Comparison of ENCODE assay signal across 8 mouse cellular contexts in the genomic region with DNA sequence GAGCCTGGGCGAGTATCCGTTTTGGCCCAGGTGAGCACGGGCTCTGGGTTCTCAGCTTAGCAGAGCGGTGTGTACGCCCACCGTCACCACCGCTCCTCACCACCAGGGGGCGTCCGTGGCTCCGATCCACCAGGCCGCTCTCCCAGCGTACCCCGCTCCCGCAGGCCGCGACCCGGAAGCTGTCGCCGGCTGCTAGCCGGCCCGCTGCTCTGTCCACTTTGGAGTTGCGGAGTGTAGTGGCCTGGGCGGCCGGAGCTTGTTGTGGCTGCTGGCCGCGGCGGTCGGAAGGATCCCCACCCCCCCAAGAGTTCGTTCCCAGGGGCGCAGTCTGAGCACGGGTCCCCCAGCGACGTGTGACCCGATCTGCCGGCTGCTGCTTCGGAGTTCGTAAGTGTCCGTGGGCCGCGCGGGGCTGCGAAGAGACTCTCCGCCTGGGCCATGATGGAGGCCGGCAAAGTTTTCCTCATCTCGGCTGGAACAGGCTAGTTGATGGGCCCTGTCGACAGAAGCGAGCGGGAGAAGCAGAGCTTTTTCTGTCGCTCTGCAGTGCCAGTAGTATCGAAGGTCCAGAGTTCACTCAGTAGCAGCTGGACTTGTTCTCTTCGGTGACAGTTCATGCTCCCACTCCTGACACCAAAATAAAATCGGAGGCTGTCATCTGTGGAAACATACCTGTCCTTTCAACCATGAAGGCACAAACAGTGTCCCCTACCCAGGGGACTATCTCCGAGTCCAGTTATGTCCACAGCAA. TPM values are rescaled to one million over a fixed set of nuclear protein-coding genes. Genes with fewer than 3 reads are reported as not detected.
A peak's percentile ranks its signal among the peaks of the same experiment; 100 is the strongest.
DNase-seq lines count a peak whose midpoint lies in the region; ATAC-seq and TF ChIP-seq lines count a peak whose summit lies in the region.

A gene (plus strand): TSS at position 227 of the 751 bp plus-strand sequence.

- TF ChIP-seq RAD21 in CH12.LX (IDR thresholded peaks at IDR 0.05; ENCODE audit: low read depth, low read length), result peak; percentile 17

- peak within 1 kb of the TSS; percentile 67 for H3K9ac ChIP-seq in CH12.LX (ENCODE audit: insufficient read depth, low read depth)
- H3K9ac ChIP-seq in forebrain, embryonic 12.5 days, result peak within 1 kb of the TSS; percentile 77
- peak within 1 kb of the TSS; percentile 90 for H3K9ac ChIP-seq in heart, postnatal 0 days (replicated peaks; ENCODE audit: low read depth, low read length)
- H3K9ac ChIP-seq in liver, embryonic 16.5 days (ENCODE audit: low read depth, low read length), result peak within 1 kb of the TSS; percentile 83
- H3K9ac ChIP-seq in neural tube, embryonic 13.5 days, result peak within 1 kb of the TSS; percentile 89

- no peak within 1 kb of the TSS for H3K27ac ChIP-seq in CH12.LX (ENCODE audit: insufficient read depth, low read depth)
- no peak within 1 kb of the TSS for H3K27ac ChIP-seq in forebrain, embryonic 12.5 days
- peak within 1 kb of the TSS; percentile 68 for H3K27ac ChIP-seq in heart, postnatal 0 days (ENCODE audit: low read depth)
- no peak within 1 kb of the TSS for H3K27ac ChIP-seq in liver, embryonic 16.5 days (ENCODE audit: low read length)
- peak within 1 kb of the TSS; percentile 42; the same call in 1 of the 2 replicates for H3K27ac ChIP-seq in neural tube, embryonic 13.5 days (replicated peaks)
- H3K27ac ChIP-seq in testis, adult 2 months (ENCODE audit: control insufficient read depth, insufficient read depth, low read depth, low read length), result peak within 1 kb of the TSS; percentile 81

- WGBS in forebrain, embryonic 12.5 days, result 3% methylated on average over 53 of the region's 53 CpGs
- WGBS in heart, postnatal 0 days, result 2% methylated on average over 53 of the region's 53 CpGs
- 2% methylated on average over 53 of the region's 53 CpGs for WGBS in liver, embryonic 16.5 days (ENCODE audit: insufficient replicate concordance)
- WGBS in neural tube, embryonic 13.5 days, result 3% methylated on average over 53 of the region's 53 CpGs

- H3K79me2 ChIP-seq in CH12.LX (replicated peaks; ENCODE audit: control insufficient read depth, extremely low read depth, insufficient read depth, poor library complexity, severe bottlenecking), result peaks cover 6% of the 10 kb centered on the region

- peak; percentile 95 for ATAC-seq in forebrain, embryonic 12.5 days (ENCODE audit: low FRiP score)
- ATAC-seq in heart, postnatal 0 days (ENCODE audit: insufficient read depth, low read depth), result peak; percentile 96
- peak; percentile 91 for ATAC-seq in liver, embryonic 16.5 days (ENCODE audit: low read depth)
- ATAC-seq in neural tube, embryonic 13.5 days (ENCODE audit: low read depth), result peak; percentile 96

- peak within 1 kb of the TSS; percentile 69 to 86 (median 79) for H3K4me3 ChIP-seq in CH12.LX (replicated peaks in 1 of 3; ENCODE audit: low read depth in 2 of 3, low read length in 2 of 3, poor library complexity in 1 of 3)
- H3K4me3 ChIP-seq in forebrain, embryonic 12.5 days (replicated peaks), result peak within 1 kb of the TSS; percentile 69
- peak within 1 kb of the TSS; percentile 78 for H3K4me3 ChIP-seq in heart, postnatal 0 days (ENCODE audit: low read depth, low read length)
- peak within 1 kb of the TSS; percentile 78 for H3K4me3 ChIP-seq in liver, embryonic 16.5 days (ENCODE audit: low read depth, low read length)
- peak within 1 kb of the TSS; percentile 78 for H3K4me3 ChIP-seq in neural tube, embryonic 13.5 days
- peak within 1 kb of the TSS; percentile 97 for H3K4me3 ChIP-seq in testis, adult 2 months (ENCODE audit: control insufficient read depth, low read depth, low read length)

- H3K36me3 ChIP-seq in CH12.LX (replicated peaks in 1 of 2; ENCODE audit: control insufficient read depth in 1 of 2, insufficient read depth in 1 of 2, low read length in 1 of 2), result peaks cover 0 to 1% of the 10 kb centered on the region in 2 experiments
- H3K36me3 ChIP-seq in forebrain, embryonic 12.5 days (replicated peaks), result peaks cover 2% of the 10 kb centered on the region; the same call in 1 of the 2 replicates
- H3K36me3 ChIP-seq in heart, postnatal 0 days (replicated peaks; ENCODE audit: control insufficient read depth, insufficient read depth, low read length), result peaks cover 7% of the 10 kb centered on the region
- H3K36me3 ChIP-seq in liver, embryonic 16.5 days (ENCODE audit: control insufficient read depth, insufficient read depth), result no peaks in the 10 kb centered on the region
- 0 out of 2 replicates have a peak, but pooled peaks cover 2% of the 10 kb centered on the region for H3K36me3 ChIP-seq in neural tube, embryonic 13.5 days
- peaks cover 2% of the 10 kb centered on the region for H3K36me3 ChIP-seq in testis, adult 2 months (ENCODE audit: control insufficient read depth, insufficient read depth, low read length)

- dilution Hi-C loops in CH12.LX (cut with MboI; ENCODE audit: extremely low pct_ligation_motif_present, extremely low pct_unique_long_range_greater_than_20kb, low sequenced_read_pairs), result no loop called here

- H3K9me3 ChIP-seq in CH12.LX (replicated peaks; ENCODE audit: low read length), result no peaks in the 10 kb centered on the region
- no peaks in the 10 kb centered on the region for H3K9me3 ChIP-seq in forebrain, embryonic 12.5 days
- H3K9me3 ChIP-seq in heart, postnatal 0 days (replicated peaks; ENCODE audit: control insufficient read depth, low read length), result no peaks in the 10 kb centered on the region
- no peaks in the 10 kb centered on the region for H3K9me3 ChIP-seq in liver, embryonic 16.5 days (replicated peaks; ENCODE audit: control insufficient read depth, low read length)
- H3K9me3 ChIP-seq in neural tube, embryonic 13.5 days, result no peaks in the 10 kb centered on the region

- no peaks in the 10 kb centered on the region for H3K27me3 ChIP-seq in CH12.LX (replicated peaks)
- H3K27me3 ChIP-seq in forebrain, embryonic 12.5 days, result no peaks in the 10 kb centered on the region
- no peaks in the 10 kb centered on the region for H3K27me3 ChIP-seq in heart, postnatal 0 days (ENCODE audit: control insufficient read depth, insufficient read depth, low read length)
- H3K27me3 ChIP-seq in liver, embryonic 16.5 days (ENCODE audit: control insufficient read depth, insufficient read depth, low read depth, low read length), result no peaks in the 10 kb centered on the region
- H3K27me3 ChIP-seq in neural tube, embryonic 13.5 days, result no peaks in the 10 kb centered on the region
- no peaks in the 10 kb centered on the region for H3K27me3 ChIP-seq in testis, adult 2 months (ENCODE audit: control insufficient read depth, insufficient read depth, low read length)

- H3K4me2 ChIP-seq in CH12.LX (ENCODE audit: insufficient read depth, low read depth, poor library complexity, severe bottlenecking), result peak within 1 kb of the TSS; percentile 77
- H3K4me2 ChIP-seq in forebrain, embryonic 12.5 days, result peak within 1 kb of the TSS; percentile 74
- H3K4me2 ChIP-seq in heart, postnatal 0 days (ENCODE audit: low read depth, low read length), result peak within 1 kb of the TSS; percentile 85
- peak within 1 kb of the TSS; percentile 75 for H3K4me2 ChIP-seq in liver, embryonic 16.5 days (ENCODE audit: low read depth, low read length)
- peak within 1 kb of the TSS; percentile 79 for H3K4me2 ChIP-seq in neural tube, embryonic 13.5 days

- peak; percentile 48 to 81 for TF ChIP-seq CTCF in CH12.LX (conservative IDR thresholded peaks at IDR 0.05 in 1 of 2, IDR thresholded peaks at IDR 0.05 in 1 of 2; ENCODE audit: low read depth in 2 of 2, low read length in 2 of 2)
- TF ChIP-seq CTCF in heart, postnatal 0 days (IDR thresholded peaks at IDR 0.05; ENCODE audit: low read depth), result peak; percentile 91
- TF ChIP-seq CTCF in testis, adult 2 months (IDR thresholded peaks at IDR 0.05; ENCODE audit: control insufficient read depth, insufficient read depth, insufficient replicate concordance, low read depth, low read length), result peak; percentile 99

- DNase-seq in CH12.LX (ENCODE audit: extremely low read depth), result peak; percentile 83
- DNase-seq in c-Kit-positive CD71-positive TER-119-negative erythroid progenitor cells, embryonic 14.5 days (ENCODE audit: low read depth), result peak; percentile 69
- DNase-seq in heart, postnatal 0 days (ENCODE audit: low spot score), result peak; percentile 86
- DNase-seq in kidney, postnatal 4 days, result peak; percentile 97

- peak; percentile 86 for TF ChIP-seq POLR2A in CH12.LX (IDR thresholded peaks at IDR 0.05; ENCODE audit: low read depth, low read length)
- TF ChIP-seq POLR2A in testis, adult 2 months (IDR thresholded peaks at IDR 0.05; ENCODE audit: control insufficient read depth, low read depth, low read length), result peak; percentile 88

- peaks cover 4 to 36% of the 10 kb centered on the region in 2 experiments; a peak in 3 of 4 replicates for H3K4me1 ChIP-seq in CH12.LX (ENCODE audit: control insufficient read depth in 1 of 2, insufficient read depth in 2 of 2)
- peaks cover 36% of the 10 kb centered on the region for H3K4me1 ChIP-seq in forebrain, embryonic 12.5 days
- H3K4me1 ChIP-seq in heart, postnatal 0 days (ENCODE audit: control insufficient read depth, insufficient read depth), result peaks cover 31% of the 10 kb centered on the region
- peaks cover 6% of the 10 kb centered on the region for H3K4me1 ChIP-seq in liver, embryonic 16.5 days (ENCODE audit: control insufficient read depth, low read depth, low read length)
- H3K4me1 ChIP-seq in neural tube, embryonic 13.5 days (replicated peaks), result peaks cover 43% of the 10 kb centered on the region
- H3K4me1 ChIP-seq in testis, adult 2 months (ENCODE audit: control insufficient read depth, insufficient read depth, low read length), result peaks cover 5% of the 10 kb centered on the region

- TF ChIP-seq EP300 in CH12.LX (IDR thresholded peaks at IDR 0.05; ENCODE audit: low read length), result no peak
- TF ChIP-seq EP300 in heart, postnatal 0 days (IDR thresholded peaks at IDR 0.05; ENCODE audit: low read depth), result no peak

- in situ Hi-C loops in CH12.LX (cut with MboI; ENCODE audit: low pct_ligation_motif_present, low pct_unique_long_range_greater_than_20kb, low sequenced_read_pairs), result no loop called here

TF ChIP-seq in CH12.LX, 34 proteins besides CTCF, POLR2A, EP300 and RAD21 (continues in another document):
- TF ChIP-seq JUN (IDR thresholded peaks at IDR 0.05; ENCODE audit: insufficient read depth, low read depth, low read length) (no peak), MAX (IDR thresholded peaks at IDR 0.05; ENCODE audit: low read length) (peak; percentile 34; the same call in 1 of the 2 replicates), BHLHE40 (IDR thresholded peaks at IDR 0.05; ENCODE audit: low read depth, low read length) (peak; percentile 35; the same call in 1 of the 2 replicates)

RNA-seq across cellular contexts. Expression of the gene that starts here (rescaled TPM):
- 12.1 and 15.3 TPM in 2 replicates for total RNA-seq in CH12.LX (2012; rRNA removed)
- total RNA-seq in CH12.LX (2014; rRNA removed), result 9.5 and 9.8 TPM in 2 replicates
- polyA plus RNA-seq in CH12.LX (2012; ENCODE audit: insufficient read length, low read depth), result 16.9 and 19.3 TPM in 2 replicates
- polyA plus RNA-seq in forebrain, embryonic 12.5 days (2016; fragmentation: Nextera tagmentation; extraction: Ambion mirVana), result 25.7 and 29.0 TPM in 2 replicates
- total RNA-seq in heart, postnatal 0 days (2014; rRNA removed; ENCODE audit: low replicate concordance), result 19.9 and 20.8 TPM in 2 replicates
- 9.9 and 12.0 TPM in 2 replicates for polyA plus RNA-seq in heart, postnatal 0 days (2015; fragmentation: Nextera tagmentation; extraction: Ambion mirVana)
- polyA plus RNA-seq in liver, embryonic 16.5 days (2015; fragmentation: Nextera tagmentation; extraction: Ambion mirVana), result 4.0 TPM in 2 replicates
- polyA plus RNA-seq in neural tube, embryonic 13.5 days (2015; fragmentation: Nextera tagmentation; extraction: Ambion mirVana), result 21.5 and 23.4 TPM in 2 replicates
- polyA plus RNA-seq in testis, adult 2 months (2012; rRNA removed), result 12.8 and 13.8 TPM in 2 replicates

Comparison
In these comparisons a context has a peak if more than half of its experiments do, and no peak if none do; other contexts are left out.
1. H3K27ac ChIP-seq: peak in heart, postnatal 0 days (single experiment), neural tube, embryonic 13.5 days (single experiment) and testis, adult 2 months (single experiment); none in CH12.LX (single experiment), forebrain, embryonic 12.5 days (single experiment) and liver, embryonic 16.5 days (single experiment).
2. Peak in every context shown above with its lines, with median percentiles within 50 percentile points of each other: DNase-seq, H3K4me2 ChIP-seq, H3K4me3 ChIP-seq, H3K9ac ChIP-seq, CTCF ChIP-seq and ATAC-seq.